Mouse (Mus musculus): ENCODE data around the gene S100b. TPM values are rescaled to one million over a fixed set of nuclear protein-coding genes. Genes with fewer than 3 reads are reported as not detected.

The S100b gene
- total and polyA plus RNA-seq, 3 experiments: not detected

GRCm38 (mm10) chr10:76289936-76290671 is 36.5 kb downstream of the S100b start:
- H3K9me3 ChIP-seq (replicated peaks): no peaks in the 10 kb centered on the region
- no peaks in the 10 kb centered on the region for H3K36me3 ChIP-seq (replicated peaks)
- no peak for ATAC-seq (ENCODE audit: extremely low read depth, insufficient number of reproducible peaks, low FRiP score, poor library complexity, severe bottlenecking)
- H3K4me1 ChIP-seq (ENCODE audit: insufficient read depth, low read depth, low read length): no peaks in the 10 kb centered on the region
- no peak for TF ChIP-seq GATA1 (IDR thresholded peaks at IDR 0.05; ENCODE audit: borderline replicate concordance, low read length)
- no peak for TF ChIP-seq POLR2AphosphoS5 (IDR thresholded peaks at IDR 0.05; ENCODE audit: insufficient replicate concordance, low read depth, low read length)
- no peak for TF ChIP-seq TAL1 (conservative IDR thresholded peaks at IDR 0.05; ENCODE audit: low read depth, low read length)
- TF ChIP-seq CTCF (IDR thresholded peaks at IDR 0.05; ENCODE audit: low read depth, low read length): no peak
- no peak for TF ChIP-seq GATA2 (IDR thresholded peaks at IDR 0.05; ENCODE audit: borderline replicate concordance, low read depth, low read length)
- DNase-seq (ENCODE audit: low spot score): no peak
- peaks cover 4% of the 10 kb centered on the region for H3K27me3 ChIP-seq (ENCODE audit: insufficient read depth, low read length)
- H3K4me3 ChIP-seq (ENCODE audit: low read depth, low read length): no peak overlapping the region

DNA sequence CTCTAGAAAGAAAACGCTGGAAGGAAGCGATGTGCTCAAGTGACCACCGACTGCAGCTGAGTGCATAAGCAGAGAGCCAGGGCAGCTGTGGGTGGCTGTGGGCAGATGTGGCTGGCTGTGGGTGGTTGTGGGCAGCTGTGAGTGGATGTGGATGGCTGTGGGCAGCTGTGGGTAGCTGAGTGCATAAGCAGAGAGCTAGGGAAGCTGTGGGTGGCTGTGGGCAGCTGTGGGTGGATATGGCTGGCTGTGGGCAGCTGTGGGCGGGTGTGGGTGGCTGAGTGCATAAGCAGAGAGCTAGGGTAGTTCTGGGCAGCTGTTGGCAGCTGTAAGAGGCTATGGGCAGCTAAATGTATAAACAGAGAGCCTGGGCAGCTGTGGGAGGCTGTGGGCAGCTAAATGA is 39.6 kb downstream of the S100b start:
- TF ChIP-seq GATA1 (IDR thresholded peaks at IDR 0.05; ENCODE audit: borderline replicate concordance, low read length) (no peak), CTCF (IDR thresholded peaks at IDR 0.05; ENCODE audit: low read depth, low read length) (no peak)
- Histone ChIP-seq H3K4me1 (ENCODE audit: insufficient read depth, low read depth, low read length) (no peaks in the 10 kb centered on the region), H3K9me3 (replicated peaks) (no peaks in the 10 kb centered on the region), H3K4me3 (ENCODE audit: low read depth, low read length) (no peak overlapping the region), H3K27me3 (ENCODE audit: insufficient read depth, low read length) (peaks cover 4% of the 10 kb centered on the region), H3K36me3 (replicated peaks) (no peaks in the 10 kb centered on the region)
- DNase-seq (ENCODE audit: low spot score) (no peak), ATAC-seq (ENCODE audit: extremely low read depth, insufficient number of reproducible peaks, low FRiP score, poor library complexity, severe bottlenecking) (no peak)

DNA sequence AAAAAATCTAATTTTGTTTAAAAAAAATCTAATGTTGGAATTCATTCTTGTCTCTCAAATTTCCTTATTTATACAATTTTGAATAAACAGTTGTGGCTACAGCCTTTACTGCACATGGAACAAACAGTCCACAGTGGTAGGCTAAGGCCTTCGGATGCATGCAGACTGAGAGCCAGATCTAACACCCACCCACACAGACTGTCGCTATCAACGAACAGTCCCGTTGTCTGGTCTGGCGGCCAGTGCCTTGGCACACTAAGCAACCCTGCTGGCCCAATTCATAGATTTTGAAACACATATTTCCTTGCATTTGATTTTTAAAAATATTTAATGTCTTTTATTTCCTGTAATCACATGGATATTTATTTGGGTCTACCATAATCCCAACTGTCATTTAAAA is 46.5 kb downstream of the S100b start:
- Histone ChIP-seq H3K4me3 (ENCODE audit: low read depth, low read length) (no peak overlapping the region), H3K36me3 (replicated peaks) (no peaks in the 10 kb centered on the region), H3K4me1 (ENCODE audit: insufficient read depth, low read depth, low read length) (no peaks in the 10 kb centered on the region; the same call in 1 of the 2 replicates), H3K9me3 (replicated peaks) (no peaks in the 10 kb centered on the region), H3K27me3 (ENCODE audit: insufficient read depth, low read length) (no peaks in the 10 kb centered on the region; the same call in 1 of the 2 replicates)
- TF ChIP-seq TAL1 (conservative IDR thresholded peaks at IDR 0.05; ENCODE audit: low read depth, low read length) (no peak), GATA1 (IDR thresholded peaks at IDR 0.05; ENCODE audit: borderline replicate concordance, low read length) (no peak), POLR2AphosphoS5 (IDR thresholded peaks at IDR 0.05; ENCODE audit: insufficient replicate concordance, low read depth, low read length) (no peak), CTCF (IDR thresholded peaks at IDR 0.05; ENCODE audit: low read depth, low read length) (no peak), GATA2 (IDR thresholded peaks at IDR 0.05; ENCODE audit: borderline replicate concordance, low read depth, low read length) (no peak)
- ATAC-seq (ENCODE audit: extremely low read depth, insufficient number of reproducible peaks, low FRiP score, poor library complexity, severe bottlenecking): no peak
- DNase-seq (ENCODE audit: low spot score): no peak

- no peaks in the 10 kb centered on the region for H3K27me3 ChIP-seq (ENCODE audit: insufficient read depth, low read length)
- H3K4me3 ChIP-seq (ENCODE audit: low read depth, low read length): no peak overlapping the region
- no peaks in the 10 kb centered on the region for H3K9me3 ChIP-seq (replicated peaks)
- DNase-seq (ENCODE audit: low spot score) (no peak), ATAC-seq (ENCODE audit: extremely low read depth, insufficient number of reproducible peaks, low FRiP score, poor library complexity, severe bottlenecking) (no peak)
- no peaks in the 10 kb centered on the region for H3K36me3 ChIP-seq (replicated peaks)
- peaks cover 4% of the 10 kb centered on the region; the same call in 1 of the 2 replicates for H3K4me1 ChIP-seq (ENCODE audit: insufficient read depth, low read depth, low read length)
- TF ChIP-seq GATA1 (IDR thresholded peaks at IDR 0.05; ENCODE audit: borderline replicate concordance, low read length): no peak
- TF ChIP-seq CTCF (IDR thresholded peaks at IDR 0.05; ENCODE audit: low read depth, low read length): no peak
- no peak for TF ChIP-seq GATA2 (IDR thresholded peaks at IDR 0.05; ENCODE audit: borderline replicate concordance, low read depth, low read length)
- TF ChIP-seq POLR2AphosphoS5 (IDR thresholded peaks at IDR 0.05; ENCODE audit: insufficient replicate concordance, low read depth, low read length): no peak
- no peak for TF ChIP-seq TAL1 (conservative IDR thresholded peaks at IDR 0.05; ENCODE audit: low read depth, low read length)
Measured at GRCm38 (mm10) chr10:76306738-76307137, 53.1 kb downstream of the S100b start.

Other genes starting within 250 kb of the S100b start
- gene Zfp280b, start 221.2 kb upstream of the S100b start, total RNA-seq (2014; fragmentation: Nextera tagmentation): 27.2 and 27.8 TPM in 2 replicates
- gene Zfp280b, start 221.2 kb upstream of the S100b start, total RNA-seq (2017): 9.9 and 11.3 TPM in 2 replicates
- 5.3 and 7.9 TPM in 2 replicates for gene Zfp280b, start 221.2 kb upstream of the S100b start, polyA plus RNA-seq (2012)
- not detected in 2 replicates for gene Slc5a4b, start 142.9 kb upstream of the S100b start, total RNA-seq (2014; fragmentation: Nextera tagmentation)
- gene Slc5a4b, start 142.9 kb upstream of the S100b start, total RNA-seq (2017): not detected in 2 replicates
- not detected in 2 replicates for gene Slc5a4b, start 142.9 kb upstream of the S100b start, polyA plus RNA-seq (2012)
- gene Slc5a4a, start 106.4 kb upstream of the S100b start, total RNA-seq (2014; fragmentation: Nextera tagmentation): not detected in 2 replicates
- not detected in 2 replicates for gene Slc5a4a, start 106.4 kb upstream of the S100b start, total RNA-seq (2017)
- gene Slc5a4a, start 106.4 kb upstream of the S100b start, polyA plus RNA-seq (2012): not detected in 2 replicates
- 2.1 and 2.2 TPM in 2 replicates for gene Prmt2, start 16.0 kb upstream of the S100b start, total RNA-seq (2014; fragmentation: Nextera tagmentation)
- gene Prmt2, start 16.0 kb upstream of the S100b start, total RNA-seq (2017): 2.9 and 4.1 TPM in 2 replicates
- 1.0 and 1.4 TPM in 2 replicates for gene Prmt2, start 16.0 kb upstream of the S100b start, polyA plus RNA-seq (2012)
- gene Dip2a, start 91.4 kb downstream of the S100b start, total RNA-seq (2014; fragmentation: Nextera tagmentation): 2.6 and 2.8 TPM in 2 replicates
- gene Dip2a, start 91.4 kb downstream of the S100b start, total RNA-seq (2017): 2.6 and 4.3 TPM in 2 replicates
- 1.1 and 1.5 TPM in 2 replicates for gene Dip2a, start 91.4 kb downstream of the S100b start, polyA plus RNA-seq (2012)
- gene AC141477.1, start 186.6 kb downstream of the S100b start, total RNA-seq (2014; fragmentation: Nextera tagmentation): 11.7 TPM in 1 of 2 replicates, not detected in the other
- 7.6 TPM in 1 of 2 replicates, not detected in the other for gene AC141477.1, start 186.6 kb downstream of the S100b start, total RNA-seq (2017)
- gene AC141477.1, start 186.6 kb downstream of the S100b start, polyA plus RNA-seq (2012): not detected in 2 replicates
- gene Pcnt, start 188.9 kb downstream of the S100b start, total RNA-seq (2014; fragmentation: Nextera tagmentation): 61.9 and 64.3 TPM in 2 replicates
- 46.0 and 50.4 TPM in 2 replicates for gene Pcnt, start 188.9 kb downstream of the S100b start, total RNA-seq (2017)
- gene Pcnt, start 188.9 kb downstream of the S100b start, polyA plus RNA-seq (2012): 61.9 and 72.1 TPM in 2 replicates
- not detected in 2 replicates for gene 2610028H24Rik, start 195.2 kb downstream of the S100b start, total RNA-seq (2014; fragmentation: Nextera tagmentation)
- 0.11 TPM in 1 of 2 replicates, not detected in the other for gene 2610028H24Rik, start 195.2 kb downstream of the S100b start, total RNA-seq (2017)
- not detected in 2 replicates for gene 2610028H24Rik, start 195.2 kb downstream of the S100b start, polyA plus RNA-seq (2012)
- gene Mcm3ap, start 215.1 kb downstream of the S100b start, total RNA-seq (2014; fragmentation: Nextera tagmentation): 34.2 and 44.1 TPM in 2 replicates
- gene Mcm3ap, start 215.1 kb downstream of the S100b start, total RNA-seq (2017): 59.3 and 65.9 TPM in 2 replicates
- 30.5 and 35.4 TPM in 2 replicates for gene Mcm3ap, start 215.1 kb downstream of the S100b start, polyA plus RNA-seq (2012)
- gene Ybey, start 215.3 kb downstream of the S100b start, total RNA-seq (2014; fragmentation: Nextera tagmentation): 6.1 and 8.8 TPM in 2 replicates
- 9.7 and 10.6 TPM in 2 replicates for gene Ybey, start 215.3 kb downstream of the S100b start, total RNA-seq (2017)
- 1.6 and 2.3 TPM in 2 replicates for gene Ybey, start 215.3 kb downstream of the S100b start, polyA plus RNA-seq (2012)